Mouse (Mus musculus) liver, postnatal 0 days (tissue): ENCODE measurements around the gene Wfdc21.

Source experiments
- CTCF ChIP-seq: sonication (generic); IDR thresholded peaks from 2 replicates; pipeline ENCODE4 v1.5.1; 2016; ENCODE audit warnings: antibody characterized with exemption, low read depth
- EP300 ChIP-seq: IDR thresholded peaks from 2 replicates; pipeline ENCODE4 v1.6.1; 2016; ENCODE audit warnings: antibody characterized with exemption, low read depth, mild to moderate bottlenecking

DNA sequence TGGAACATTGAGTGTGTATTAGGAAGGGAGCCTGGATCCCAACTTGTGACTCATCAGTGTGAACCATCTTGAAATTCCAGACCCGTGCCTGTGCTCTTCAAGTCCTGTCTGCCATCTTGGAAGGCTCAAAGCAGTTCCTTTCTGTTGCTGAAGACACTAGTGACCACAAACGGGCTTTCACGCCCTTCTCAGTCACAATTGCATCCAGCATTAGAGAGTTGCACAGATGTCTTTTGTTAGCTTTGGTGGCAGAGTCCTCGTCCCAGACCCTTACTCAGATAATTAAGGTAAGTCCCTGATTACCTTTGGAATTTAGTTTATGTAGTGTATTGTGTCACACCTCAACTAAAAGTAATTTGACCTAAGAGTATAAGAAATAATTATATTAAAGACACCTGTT is 22.2 kb downstream of the Wfdc21 start:
- TF ChIP-seq EP300 (no peak), CTCF (no peak)
